Mouse (Mus musculus): ENCODE results near the gene Tmsb10.

Tmsb10 gene

GRCm38 (mm10) chr6:72958662-72959071 is at the start of gene Tmsb10:
Gene Tmsb10 (minus strand): TSS chr6:72958748.
- DNase-seq = no peak

- no peak for DNase-seq
These were observed 45.1 kb upstream of the Tmsb10 start for GRCm38 (mm10) chr6:73003601-73004000.

DNA sequence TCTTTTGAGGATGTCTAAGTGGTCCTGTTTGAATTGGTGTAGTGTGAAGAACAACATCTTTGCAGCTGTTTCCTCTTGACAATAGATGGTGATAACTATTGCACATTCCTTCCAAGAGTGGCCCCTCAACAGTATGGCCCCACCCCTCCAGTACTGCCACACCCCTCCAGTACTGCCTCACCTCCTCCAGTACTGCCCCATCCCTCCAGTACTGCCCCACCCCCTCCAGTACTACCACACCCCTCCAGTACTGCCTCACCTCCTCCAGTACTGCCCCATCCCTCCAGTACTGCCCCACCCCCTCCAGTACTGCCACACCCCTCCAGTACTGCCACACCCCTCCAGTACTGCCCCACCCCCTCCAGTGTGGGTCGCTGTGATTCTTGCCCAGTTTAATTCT is 43.8 kb upstream of the Tmsb10 start:
- DNase-seq = no peak

GRCm38 (mm10) chr6:72998809-72999208 is 40.3 kb upstream of the Tmsb10 start:
- no peak for DNase-seq

GRCm38 (mm10) chr6:72993688-72994082 is 35.1 kb upstream of the Tmsb10 start:
- no peak for DNase-seq

DNA sequence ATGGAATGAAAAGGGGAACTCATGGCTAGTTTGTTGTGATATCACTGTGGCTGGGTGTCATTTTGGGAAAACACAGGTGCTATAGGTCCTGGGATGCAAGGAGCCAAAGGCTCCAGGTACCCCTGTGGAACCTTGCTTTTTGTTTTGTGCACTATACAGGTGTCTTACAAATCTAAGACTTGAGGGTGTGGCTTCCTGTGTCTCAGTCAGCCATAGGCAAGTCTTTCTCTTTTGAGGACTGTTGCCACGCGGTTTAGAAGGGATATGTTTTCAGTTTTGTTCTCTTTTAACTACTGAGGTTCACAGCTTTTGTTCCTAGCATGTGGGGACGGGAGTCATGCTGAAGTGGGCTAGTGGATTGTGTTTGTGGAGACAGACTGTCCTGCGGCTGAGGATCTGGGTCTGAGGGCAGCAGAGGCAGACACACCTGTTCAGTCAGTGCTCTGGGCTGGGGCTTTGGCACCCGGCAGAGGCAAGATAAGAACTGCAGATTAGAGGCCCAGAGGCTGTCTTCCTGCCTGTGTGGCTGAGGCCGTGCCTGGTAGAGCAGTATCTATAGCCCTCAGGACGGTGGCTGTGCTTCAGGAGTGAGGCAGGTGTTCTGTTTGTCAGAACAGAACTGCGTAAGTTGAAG is 34.6 kb upstream of the Tmsb10 start:
- DNase-seq = no peak

- no peak for DNase-seq
These were observed 31.7 kb upstream of the Tmsb10 start for GRCm38 (mm10) chr6:72990206-72990605.

- DNase-seq = no peak
These were observed 30.6 kb upstream of the Tmsb10 start for GRCm38 (mm10) chr6:72989028-72989736.

DNA sequence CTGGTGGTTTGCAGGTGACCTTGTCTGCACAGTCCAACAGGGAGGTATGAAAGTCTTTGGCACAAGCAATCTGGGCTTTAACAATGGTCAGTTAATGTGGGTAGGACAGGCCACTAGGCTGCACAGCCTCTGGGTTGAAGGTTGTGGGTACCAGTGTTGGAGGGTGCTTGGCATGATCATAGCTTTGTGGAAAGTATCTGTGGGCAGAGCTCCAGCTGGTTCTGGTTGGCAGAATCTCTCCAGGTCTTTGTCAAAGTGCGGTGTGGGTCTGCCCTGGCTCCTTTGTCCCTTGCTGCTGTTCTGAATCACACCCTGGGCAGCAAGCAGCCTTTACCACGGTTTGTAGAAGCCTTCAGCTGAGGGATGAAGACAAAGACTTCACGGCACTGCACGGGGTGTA is 24.0 kb upstream of the Tmsb10 start:
- no peak for DNase-seq

DNA sequence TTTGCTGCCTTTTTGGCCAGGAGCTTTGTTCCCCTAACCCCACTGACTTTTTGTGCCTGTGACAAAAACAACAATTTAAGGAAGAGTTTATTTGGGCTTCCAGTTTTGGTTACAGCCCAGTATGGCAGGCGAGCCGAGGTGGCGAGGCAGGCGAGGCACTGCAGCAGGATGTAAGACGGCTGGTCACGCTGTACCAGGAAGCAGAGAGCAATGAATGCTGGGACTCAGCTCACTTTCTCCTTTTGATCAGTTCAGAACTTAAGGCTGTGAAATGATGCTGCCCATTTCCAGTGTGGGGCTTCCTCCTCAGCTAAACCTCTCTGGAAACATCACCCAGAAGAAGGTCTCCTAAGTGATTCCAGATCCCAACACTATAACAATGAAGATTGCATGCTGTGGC is 23.3 kb upstream of the Tmsb10 start:
- DNase-seq = peak; percentile 38

DNA sequence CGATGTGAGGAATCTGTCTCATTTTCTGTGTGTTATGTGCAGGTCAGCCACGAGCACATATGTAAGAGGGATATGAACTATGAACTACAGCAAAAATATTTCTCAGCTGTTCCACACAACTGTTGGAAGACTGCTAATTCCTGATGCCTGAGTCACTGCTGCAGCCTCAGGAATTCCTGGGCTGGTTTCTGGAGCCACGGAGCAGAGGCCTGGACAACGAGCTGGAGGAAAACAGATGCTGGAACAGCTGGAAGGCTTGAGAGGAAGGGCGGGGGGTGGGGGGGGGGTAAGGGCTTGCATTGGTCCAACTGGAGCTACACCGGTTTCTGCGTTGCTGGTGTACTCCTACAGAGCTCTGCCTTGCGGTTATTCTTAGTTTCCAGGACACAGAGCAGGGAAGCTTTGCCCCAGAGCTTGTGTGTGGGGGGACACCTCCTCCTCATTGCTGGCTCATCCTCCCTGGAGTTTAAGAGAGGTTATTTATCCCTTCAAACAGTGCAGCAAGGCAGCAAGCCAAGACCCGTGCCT is 22.6 kb upstream of the Tmsb10 start:
- peak; percentile 77 for DNase-seq

DNA sequence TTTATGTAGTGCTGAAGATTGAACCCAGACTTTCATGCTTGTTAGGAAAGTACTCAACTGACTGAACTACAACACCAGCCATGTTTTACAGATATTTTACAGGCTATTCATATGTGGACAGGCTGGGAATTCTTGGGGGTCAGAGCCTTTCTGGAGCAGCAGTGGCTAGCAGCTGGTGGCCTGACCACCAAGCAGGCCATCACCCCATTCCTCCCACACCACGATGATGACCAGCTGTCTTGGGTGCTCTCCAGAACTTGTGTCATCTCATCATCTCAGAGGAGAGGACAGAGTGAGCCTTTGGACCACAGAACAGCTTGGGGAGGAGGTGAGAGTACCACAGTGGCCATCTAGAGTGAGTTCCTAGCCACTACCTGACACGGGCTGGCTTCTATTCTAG is 18.3 kb upstream of the Tmsb10 start:
- DNase-seq = peak; percentile 63

GRCm38 (mm10) chr6:72971074-72971473 is 12.5 kb upstream of the Tmsb10 start:
- DNase-seq = no peak

GRCm38 (mm10) chr6:72969787-72970186 is 11.2 kb upstream of the Tmsb10 start:
- no peak for DNase-seq

- no peak for DNase-seq
These were observed 6.7 kb upstream of the Tmsb10 start for GRCm38 (mm10) chr6:72965199-72965598.

- no peak for DNase-seq
These were observed 3.8 kb upstream of the Tmsb10 start for GRCm38 (mm10) chr6:72962281-72962741.

DNA sequence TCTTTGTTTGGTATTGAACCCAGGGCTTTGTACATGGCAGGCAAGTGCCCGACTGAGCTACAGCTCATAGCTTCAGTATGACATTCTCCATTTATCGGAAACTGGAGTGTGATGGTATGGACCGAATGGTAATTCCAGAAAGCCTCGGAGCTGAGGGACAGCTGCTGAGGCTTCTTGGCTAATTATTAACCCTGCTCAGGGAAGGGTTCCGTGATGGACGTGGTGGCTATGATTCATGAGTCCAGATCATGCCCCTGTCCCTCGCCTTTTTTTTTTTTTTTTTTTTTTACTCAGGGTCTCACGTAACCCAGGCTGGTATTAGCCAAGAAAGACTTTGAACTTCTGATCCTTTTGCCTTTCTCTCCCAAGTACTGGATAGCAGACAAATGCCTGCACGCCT is 3.1 kb upstream of the Tmsb10 start:
- no peak for DNase-seq

GRCm38 (mm10) chr6:72960675-72961074 is 2.1 kb upstream of the Tmsb10 start:
- DNase-seq = no peak

DNA sequence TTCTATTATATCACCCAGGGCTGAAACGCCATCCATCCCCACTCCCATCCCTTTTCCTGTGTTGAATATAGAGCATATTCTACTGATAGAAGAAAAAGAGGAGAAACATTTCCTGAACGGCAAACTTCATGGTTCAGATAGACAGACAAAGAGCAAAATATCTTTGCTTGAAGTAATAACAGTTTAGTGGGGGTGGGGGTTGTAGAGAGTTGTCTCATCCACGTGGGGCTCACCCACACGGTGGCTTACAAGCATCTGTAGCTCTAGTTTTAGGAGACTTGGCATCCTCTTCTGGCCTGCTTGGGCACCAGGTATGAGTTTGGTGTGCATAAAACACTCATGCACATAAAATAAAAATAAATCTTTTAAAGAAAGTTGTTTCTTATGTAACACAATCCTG is 627 bp upstream of the Tmsb10 start:
- no peak for DNase-seq

- DNase-seq = peak; percentile 89
These were observed 589 bp downstream of the Tmsb10 start for GRCm38 (mm10) chr6:72957676-72958641.

GRCm38 (mm10) chr6:72957093-72957435 is 1.5 kb downstream of the Tmsb10 start:
- DNase-seq = no peak

DNA sequence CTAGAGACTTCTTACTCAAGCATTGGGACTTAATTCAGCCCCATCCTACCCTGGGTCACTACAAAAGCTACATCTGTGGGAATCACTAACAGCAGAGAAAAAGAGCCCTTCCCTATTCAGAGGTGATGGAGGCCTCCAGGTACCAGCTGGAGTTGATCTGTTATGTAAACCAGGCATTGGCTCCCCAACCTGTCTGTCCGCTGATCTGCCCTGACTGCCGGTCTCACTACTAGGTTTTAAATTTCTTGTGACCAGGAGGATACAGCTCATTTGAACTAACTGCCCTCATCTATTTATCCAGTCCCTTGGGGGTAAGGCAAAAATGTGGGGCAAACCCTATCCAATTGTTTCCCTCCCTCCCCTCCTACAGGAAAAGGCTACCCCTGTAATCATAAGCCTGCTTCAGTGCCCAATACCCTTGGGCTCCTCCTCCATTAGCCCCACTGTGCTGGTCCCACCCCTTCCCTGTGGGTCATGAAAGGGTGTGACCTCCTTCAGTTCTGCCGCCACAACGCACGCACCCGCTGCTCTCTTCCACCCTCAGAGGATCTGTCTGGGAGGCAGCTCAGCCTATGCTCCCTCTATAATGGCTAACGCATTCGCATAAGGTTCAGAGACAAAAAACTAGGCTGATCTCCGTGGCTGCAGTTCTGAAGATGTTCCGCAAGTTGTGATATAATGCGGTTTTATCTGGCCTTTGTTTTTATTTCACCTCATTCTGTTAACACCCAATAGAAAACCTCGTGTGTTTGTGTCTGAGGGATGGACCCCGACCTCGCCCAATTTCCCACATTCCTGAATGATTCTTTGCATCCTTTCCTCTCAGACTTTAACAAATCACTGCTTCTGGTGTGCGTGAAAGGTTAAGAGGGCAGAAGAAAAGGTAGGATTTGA is 2.1 kb downstream of the Tmsb10 start:
- DNase-seq = peak; percentile 77
